Mouse (Mus musculus): Measurements from ENCODE around the gene St6gal1.

GRCm38 (mm10) chr16:23227851-23228250 is 3.3 kb downstream of the St6gal1 start:
- no peak for TF ChIP-seq CTCF (IDR thresholded peaks at IDR 0.05; ENCODE audit: control insufficient read depth, insufficient read depth, insufficient replicate concordance, low read depth, low read length)
- no peak for TF ChIP-seq POLR2A (IDR thresholded peaks at IDR 0.05; ENCODE audit: control insufficient read depth, low read depth, low read length)
